Mouse (Mus musculus) CH12.LX (cell line): ENCODE results near the gene Eid1. TPM values are rescaled to one million over a fixed set of nuclear protein-coding genes. Genes with fewer than 3 reads are reported as not detected.

Experiments
- DNase-seq: peaks from one replicate; pipeline ENCODE4 v3.0.0-alpha.2; 2013; ENCODE audit errors: extremely low read depth
- H3K27ac ChIP-seq: 2 replicates; pipeline ENCODE4 v1.5.1; 2012; ENCODE audit warnings: low read depth, mild to moderate bottlenecking, control low read depth, moderate library complexity; ENCODE audit not compliant: insufficient read depth
- H3K27me3 ChIP-seq: replicated peaks from 2 replicates; pipeline ENCODE3; 2012; ENCODE audit warnings: inconsistent platforms
- H3K36me3 ChIP-seq, 2 experiments: replicated peaks in 1 of 2; 2 replicates each; pipeline versions ENCODE3 to v1.6.1; 2012; ENCODE audit warnings: inconsistent platforms in 1 of 2, low read length in 1 of 2, mild to moderate bottlenecking in 1 of 2, mixed read lengths in 1 of 2, moderate library complexity in 1 of 2; ENCODE audit not compliant: control insufficient read depth in 1 of 2, insufficient read depth in 1 of 2
- H3K4me1 ChIP-seq, 2 experiments: 2 replicates each; pipeline ENCODE4 v1.6.1; 2012; ENCODE audit warnings: inconsistent platforms in 1 of 2, moderate library complexity in 1 of 2; ENCODE audit not compliant: insufficient read depth in 2 of 2, control insufficient read depth in 1 of 2
- H3K4me2 ChIP-seq: 2 replicates; pipeline ENCODE4 v1.6.1; 2012; ENCODE audit warnings: low read depth, mild to moderate bottlenecking, control low read depth; ENCODE audit not compliant: poor library complexity, insufficient read depth, severe bottlenecking
- H3K4me3 ChIP-seq, 3 experiments: fragments of 150-350 bp in 1 of 3; sonication (generic) in 1 of 3; replicated peaks in 1 of 3; 2 replicates each; pipeline versions ENCODE3 to v1.5.1; 2011 to 2012; ENCODE audit warnings: low read depth in 2 of 3, low read length in 2 of 3, mild to moderate bottlenecking in 2 of 3, moderate library complexity in 2 of 3, control low read depth in 1 of 3, improper control_type of control experiment in 1 of 3, inconsistent platforms in 1 of 3, mixed read lengths in 1 of 3; ENCODE audit not compliant: poor library complexity in 1 of 3
- H3K79me2 ChIP-seq: replicated peaks from 2 replicates; pipeline ENCODE4 v1.6.1; 2012; ENCODE audit warnings: mild to moderate bottlenecking, moderate library complexity; ENCODE audit not compliant: control insufficient read depth, poor library complexity, insufficient read depth, severe bottlenecking; ENCODE audit errors: extremely low read depth
- H3K9ac ChIP-seq: 2 replicates; pipeline ENCODE4 v1.6.1; 2012; ENCODE audit warnings: low read depth, mild to moderate bottlenecking, control low read depth, moderate library complexity; ENCODE audit not compliant: insufficient read depth
- H3K9me3 ChIP-seq: replicated peaks from 2 replicates; pipeline ENCODE3; 2012; ENCODE audit warnings: low read length, inconsistent platforms, mixed read lengths
- BHLHE40 ChIP-seq: IDR thresholded peaks from 2 replicates; pipeline ENCODE4 v1.6.1; 2011; ENCODE audit warnings: mild to moderate bottlenecking, low read depth, low read length, improper control_type of control experiment
- CTCF ChIP-seq, 2 experiments: IDR thresholded peaks in 1 of 2; conservative IDR thresholded peaks in 1 of 2; 2 replicates each; pipeline ENCODE4 v1.5.1; 2011 to 2012; ENCODE audit warnings: low read depth in 2 of 2, low read length in 2 of 2, improper control_type of control experiment in 1 of 2, inconsistent platforms in 1 of 2, mild to moderate bottlenecking in 1 of 2, moderate library complexity in 1 of 2
- E2F4 ChIP-seq: IDR thresholded peaks from 2 replicates; pipeline ENCODE4 v1.6.1; 2011; ENCODE audit warnings: low read depth, low read length, improper control_type of control experiment; ENCODE audit not compliant: insufficient replicate concordance
- ELF1 ChIP-seq: IDR thresholded peaks from 2 replicates; pipeline ENCODE4 v1.6.1; 2014; ENCODE audit warnings: low read depth, mild to moderate bottlenecking, inconsistent platforms, low read length, improper control_type of control experiment
- IRF4 ChIP-seq: IDR thresholded peaks from 2 replicates; pipeline ENCODE4 v1.6.1; 2014; ENCODE audit warnings: low read depth, mild to moderate bottlenecking, inconsistent platforms, low read length, improper control_type of control experiment
- JUN ChIP-seq: IDR thresholded peaks from 2 replicates; pipeline ENCODE4 v1.6.1; 2011; ENCODE audit warnings: low read depth, mild to moderate bottlenecking, low read length, improper control_type of control experiment, moderate library complexity; ENCODE audit not compliant: insufficient read depth
- JUND ChIP-seq: conservative IDR thresholded peaks from 2 replicates; pipeline ENCODE4 v1.6.1; 2011; ENCODE audit warnings: low read depth, low read length, improper control_type of control experiment
- MAFK ChIP-seq: IDR thresholded peaks from 2 replicates; pipeline ENCODE4 v1.6.1; 2011; ENCODE audit warnings: low read length, improper control_type of control experiment; ENCODE audit not compliant: insufficient replicate concordance
- MAX ChIP-seq: IDR thresholded peaks from 2 replicates; pipeline ENCODE4 v1.6.1; 2011; ENCODE audit warnings: low read length, improper control_type of control experiment
- MYC ChIP-seq: IDR thresholded peaks from 2 replicates; pipeline ENCODE4 v1.6.1; 2011; ENCODE audit warnings: low read depth, mild to moderate bottlenecking, improper control_type of control experiment, low read length
- PAX5 ChIP-seq: IDR thresholded peaks from 2 replicates; pipeline ENCODE4 v1.6.1; 2012; ENCODE audit warnings: low read length, inconsistent platforms, mixed read lengths
- RAD21 ChIP-seq: IDR thresholded peaks from 2 replicates; pipeline ENCODE4 v1.6.1; 2011; ENCODE audit warnings: low read depth, mild to moderate bottlenecking, low read length, improper control_type of control experiment, moderate library complexity
- RCOR1 ChIP-seq: conservative IDR thresholded peaks from 2 replicates; pipeline ENCODE4 v1.6.1; 2012; ENCODE audit warnings: low read depth, mild to moderate bottlenecking, inconsistent platforms, low read length, improper control_type of control experiment
- SIN3A ChIP-seq: IDR thresholded peaks from 2 replicates; pipeline ENCODE4 v1.6.1; 2012; ENCODE audit warnings: low read length, improper control_type of control experiment, inconsistent platforms
- TBP ChIP-seq: conservative IDR thresholded peaks from 2 replicates; pipeline ENCODE4 v1.6.1; 2011; ENCODE audit warnings: low read depth, low read length, improper control_type of control experiment
- USF1 ChIP-seq: IDR thresholded peaks from 2 replicates; pipeline ENCODE4 v1.6.1; 2014; ENCODE audit warnings: low read depth, mild to moderate bottlenecking, inconsistent platforms, low read length, improper control_type of control experiment
- USF2 ChIP-seq: conservative IDR thresholded peaks from 2 replicates; pipeline ENCODE4 v1.6.1; 2011; ENCODE audit warnings: low read depth, low read length, improper control_type of control experiment
- ZC3H11A ChIP-seq: IDR thresholded peaks from 2 replicates; pipeline ENCODE4 v1.6.1; 2012; ENCODE audit warnings: low read depth, mild to moderate bottlenecking, inconsistent platforms, low read length, improper control_type of control experiment
- dilution Hi-C: fragments of 300-500 bp; cut with MboI; formaldehyde crosslinking; loops from 2 replicates; pipeline ENCODE4 v1.14.3; 2020; ENCODE audit warnings: low sequenced_read_pairs; ENCODE audit not compliant: extremely low pct_unique_long_range_greater_than_20kb, extremely low pct_ligation_motif_present
- in situ Hi-C: fragments of 300-500 bp; cut with MboI; formaldehyde crosslinking; loops from 3 replicates; pipeline ENCODE4 v1.14.3; 2019; ENCODE audit warnings: low sequenced_read_pairs, low pct_ligation_motif_present, low pct_unique_long_range_greater_than_20kb, mixed read lengths
- polyA plus RNA-seq: library from polyadenylated mRNA; unstranded; fragments of >175 nt; gene quantifications from 2 replicates; pipeline ENCODE4 v1.2.1, GENCODE M21; 2012; ENCODE audit warnings: low read depth; ENCODE audit not compliant: insufficient read length
- total RNA-seq, 2 experiments: library from RNA; depleted of rRNA; stranded (reverse); fragments of 300-350 nt in 1 of 2; fragments of >200 nt in 1 of 2; gene quantifications; 2 replicates each; pipeline ENCODE4 v1.2.3; 2012 to 2014

Eid1 gene
- total and polyA plus RNA-seq, 3 experiments, result 15.4 to 39.8 (median 20.4) TPM

DNA sequence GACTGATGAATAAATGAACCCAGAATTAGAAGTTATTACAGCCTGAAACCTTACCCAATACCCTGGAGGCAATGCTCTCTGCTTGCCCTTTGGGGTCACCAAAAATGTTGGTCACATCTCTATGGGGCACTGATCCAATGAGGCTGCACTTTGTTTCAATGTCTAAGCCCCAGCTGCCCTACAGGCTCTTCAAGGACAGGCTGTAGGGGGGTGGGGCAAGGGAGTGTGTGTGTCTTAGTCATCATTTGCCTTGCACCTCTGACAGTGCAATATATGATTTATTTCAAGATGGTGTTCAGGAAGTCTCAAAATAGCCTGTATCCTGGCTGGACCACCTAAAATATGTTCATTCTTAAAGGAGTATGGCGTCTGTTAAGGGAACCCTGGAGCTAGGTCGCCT is 28.7 kb downstream of the Eid1 start:
- H3K9me3 ChIP-seq, result no peaks in the 10 kb centered on the region
- no peak overlapping the region for H3K9ac ChIP-seq
- H3K79me2 ChIP-seq, result no peaks in the 10 kb centered on the region
- H3K4me1 ChIP-seq, result peaks cover 3 to 7% of the 10 kb centered on the region in 2 experiments; a peak in 2 of 4 replicates
- dilution Hi-C loops, result no loop called here
- H3K4me3 ChIP-seq, result no peak overlapping the region
- H3K27me3 ChIP-seq, result no peaks in the 10 kb centered on the region
- H3K4me2 ChIP-seq, result no peak overlapping the region
- no peaks in the 10 kb centered on the region for H3K36me3 ChIP-seq
- no peak for TF ChIP-seq JUN
- TF ChIP-seq PAX5, result no peak
- no peak for TF ChIP-seq RCOR1
- TF ChIP-seq SIN3A, result no peak
- no peak for TF ChIP-seq CTCF (conservative IDR thresholded peaks at IDR 0.05 in 1 of 2, IDR thresholded peaks at IDR 0.05 in 1 of 2; ENCODE audit: low read depth in 2 of 2, low read length in 2 of 2)
- TF ChIP-seq USF2, result no peak
- TF ChIP-seq RAD21, result no peak
- no peak for TF ChIP-seq ZC3H11A
- TF ChIP-seq MAX, result no peak
- TF ChIP-seq IRF4, result no peak
- no peak for TF ChIP-seq TBP
- TF ChIP-seq BHLHE40, result no peak
- TF ChIP-seq E2F4, result no peak
- no peak for TF ChIP-seq ELF1
- no peak for TF ChIP-seq MAFK
- TF ChIP-seq MYC, result no peak
- no peak overlapping the region for H3K27ac ChIP-seq
- in situ Hi-C loops, result no loop called here
- DNase-seq, result no peak

DNA sequence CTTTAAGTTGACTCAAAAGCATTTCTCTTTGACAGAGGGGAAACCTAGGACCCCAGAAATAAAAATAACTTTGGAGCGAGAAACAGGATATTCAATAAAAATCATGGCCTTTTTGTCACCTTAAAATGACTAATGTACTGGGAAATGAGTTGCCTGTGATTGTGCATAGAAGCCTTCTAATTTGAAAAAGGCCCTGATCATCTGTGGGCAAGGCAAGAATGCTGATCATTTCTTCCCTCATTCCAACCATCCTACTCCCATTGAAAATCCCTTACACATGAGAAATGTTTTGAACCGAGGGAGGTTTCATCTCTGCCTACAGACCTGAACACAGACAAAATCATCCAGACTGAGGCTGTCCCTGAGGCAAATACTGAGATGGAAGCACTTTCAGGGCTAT is 30.0 kb downstream of the Eid1 start:
- TF ChIP-seq ELF1, result no peak
- no peak for TF ChIP-seq USF1
- no peak for TF ChIP-seq JUND
- TF ChIP-seq MYC, result no peak
- H3K4me3 ChIP-seq, result no peak overlapping the region
- H3K79me2 ChIP-seq, result no peaks in the 10 kb centered on the region
- H3K27me3 ChIP-seq, result no peaks in the 10 kb centered on the region
- no peak overlapping the region for H3K9ac ChIP-seq
- peaks cover 5 to 7% of the 10 kb centered on the region in 2 experiments; a peak in 3 of 4 replicates for H3K4me1 ChIP-seq
- no peak for DNase-seq
- in situ Hi-C loops, result no loop called here
- no peaks in the 10 kb centered on the region for H3K9me3 ChIP-seq
- no peak overlapping the region for H3K27ac ChIP-seq
- dilution Hi-C loops, result no loop called here
- H3K4me2 ChIP-seq, result no peak overlapping the region
- H3K36me3 ChIP-seq, result no peaks in the 10 kb centered on the region
